Mouse (Mus musculus) frontal cortex, postnatal 10 days (tissue): ENCODE measurements at regions not wholly inside any gene's neighbourhood (a gene's known extent, or its start where the extent isn't known, plus 50 kb on each side); places are given as distances from the start of the nearest gene placed in this dataset.

Experiments
- DNase-seq, 2 experiments: peaks; one replicate each; pipeline ENCODE4 v3.0.0; 2022; ENCODE audit warnings: low spot score in 2 of 2, mixed read lengths in 1 of 2

DNA sequence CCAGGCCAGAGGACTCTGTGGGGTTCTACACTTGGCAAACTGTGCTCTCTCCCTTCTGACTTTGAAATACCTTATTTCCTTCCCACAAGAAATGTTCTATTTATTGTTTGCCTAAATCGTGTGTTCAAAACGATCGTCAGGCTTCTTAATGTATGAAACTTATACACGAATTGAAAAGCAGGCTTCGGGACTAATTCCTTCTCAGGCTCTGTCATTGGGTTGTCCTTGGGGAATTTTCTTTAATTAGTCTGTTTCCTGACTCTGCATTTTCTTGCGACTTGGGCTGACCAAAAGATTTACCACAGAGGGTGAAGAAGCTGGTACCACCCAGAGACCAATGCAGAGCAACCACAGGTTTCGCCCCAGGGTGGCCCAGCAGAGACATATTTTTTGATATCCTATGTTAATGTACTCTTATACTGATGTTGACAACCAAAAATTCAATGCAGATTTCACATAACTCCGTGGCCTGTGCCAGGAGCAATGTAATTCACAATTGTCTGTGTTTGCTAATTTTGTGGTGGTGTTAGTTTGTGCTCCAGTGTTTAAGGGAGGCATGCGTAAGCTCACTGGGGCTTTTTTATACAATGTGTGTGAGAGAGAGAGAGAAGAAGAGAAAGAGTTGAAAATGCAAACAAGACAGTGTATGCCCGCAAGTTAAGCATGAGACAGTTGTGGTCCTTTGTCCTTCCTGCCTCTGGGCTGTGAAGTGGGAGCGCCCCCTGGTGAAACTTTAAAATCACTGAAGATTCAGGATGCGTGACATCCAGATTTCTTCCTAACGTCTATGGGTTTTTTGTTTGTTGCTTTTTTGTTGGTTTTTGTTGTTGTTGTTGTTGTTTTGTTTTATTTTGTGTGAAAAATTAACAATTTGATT is 452.7 kb downstream of the Sox2 start:
- DNase-seq: peak; percentile 48 to 68

DNA sequence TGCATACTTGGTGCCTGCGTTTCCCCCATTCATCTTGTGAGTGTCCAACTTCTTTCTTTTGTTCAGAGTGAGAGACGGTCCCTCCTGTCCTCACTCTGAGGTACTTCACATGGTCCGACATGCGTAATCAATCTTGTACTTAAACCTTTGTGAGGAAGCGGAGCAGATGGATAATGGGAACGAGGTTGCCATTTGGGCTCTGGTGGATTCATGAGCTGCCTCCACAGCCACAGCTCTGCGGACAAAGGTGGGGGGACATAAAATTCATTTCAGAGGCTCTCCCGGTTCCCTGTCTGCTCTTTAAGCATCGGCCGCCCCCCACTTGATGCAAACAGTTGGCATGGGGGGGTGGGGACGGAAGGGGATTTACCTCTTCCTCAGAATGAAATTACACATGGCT is 454.7 kb downstream of the Sox2 start:
- DNase-seq: no peak

DNA sequence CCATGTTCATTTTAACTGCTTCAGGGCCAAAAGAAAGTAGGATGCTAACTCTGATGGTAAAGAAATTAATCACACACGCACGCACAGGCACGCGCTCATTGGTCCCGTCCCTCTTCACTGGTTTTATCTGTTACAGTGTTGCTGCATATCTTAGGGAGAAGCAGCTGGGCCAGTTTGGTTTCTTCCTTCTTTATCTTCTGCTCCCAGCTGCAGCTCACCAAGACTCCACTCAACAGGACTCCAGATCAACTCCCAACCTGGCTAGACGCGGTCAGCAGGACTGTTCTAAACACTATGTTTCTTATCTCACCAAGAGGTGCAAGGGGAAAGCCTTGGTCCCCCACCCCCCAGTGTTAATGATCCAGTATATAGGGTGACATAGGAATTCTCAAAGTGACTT is 455.9 kb downstream of the Sox2 start:
- no peak for DNase-seq

DNA sequence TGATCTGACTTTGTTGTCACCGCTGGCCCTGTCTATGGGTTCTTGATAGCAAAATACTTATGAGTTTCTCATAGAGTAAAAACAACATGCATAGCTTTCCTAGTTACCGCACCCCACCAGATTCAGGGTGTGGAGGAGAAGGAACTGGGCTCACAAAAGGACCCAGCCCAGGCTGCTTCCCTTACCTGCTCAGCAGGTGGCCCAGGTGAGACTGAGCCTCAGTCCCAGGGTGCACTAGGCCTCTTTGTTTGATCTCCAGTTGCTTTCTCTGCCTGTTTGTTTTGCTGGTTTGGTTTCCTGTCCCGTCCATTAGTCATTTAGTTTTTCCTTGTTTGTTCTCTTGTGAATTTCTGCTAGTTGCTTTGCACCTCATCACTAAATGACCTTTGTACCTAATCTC is 483.3 kb downstream of the Sox2 start:
- DNase-seq: no peak

DNA sequence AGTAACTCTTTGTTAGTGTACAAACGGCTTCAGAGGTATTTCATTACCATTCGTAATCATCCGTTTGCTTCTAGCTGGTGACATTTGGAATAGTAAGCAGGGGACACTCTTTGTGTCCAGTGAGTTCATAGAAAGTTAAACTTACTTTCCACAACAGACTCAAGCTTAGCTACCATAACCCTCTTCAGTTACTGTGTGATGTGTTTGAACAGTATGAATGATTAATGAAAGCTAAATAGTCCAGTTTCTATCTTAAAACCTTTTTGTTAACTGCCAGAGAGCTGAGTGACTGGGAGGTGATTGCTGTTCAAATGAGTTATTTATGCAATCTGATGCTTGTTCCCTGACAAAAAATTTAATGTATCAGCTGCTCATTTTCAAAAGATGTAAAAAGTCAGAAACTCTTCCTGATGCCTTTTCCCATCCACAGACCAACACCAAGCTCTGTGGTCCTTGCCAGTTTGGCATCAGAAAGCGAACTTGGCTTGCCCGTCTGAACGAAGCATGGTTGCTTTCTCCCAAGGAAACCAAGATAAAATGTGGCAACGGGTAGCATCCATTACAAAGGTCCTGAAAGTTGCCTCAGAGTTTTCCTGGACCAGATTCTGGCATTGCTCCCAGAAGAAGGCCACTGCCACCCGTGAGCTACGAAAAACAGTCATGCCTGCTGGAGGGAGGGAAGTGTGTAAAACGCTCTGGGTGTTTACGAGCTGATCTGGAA is 491.5 kb downstream of the Sox2 start:
- DNase-seq: peak; percentile 25 to 32

DNA sequence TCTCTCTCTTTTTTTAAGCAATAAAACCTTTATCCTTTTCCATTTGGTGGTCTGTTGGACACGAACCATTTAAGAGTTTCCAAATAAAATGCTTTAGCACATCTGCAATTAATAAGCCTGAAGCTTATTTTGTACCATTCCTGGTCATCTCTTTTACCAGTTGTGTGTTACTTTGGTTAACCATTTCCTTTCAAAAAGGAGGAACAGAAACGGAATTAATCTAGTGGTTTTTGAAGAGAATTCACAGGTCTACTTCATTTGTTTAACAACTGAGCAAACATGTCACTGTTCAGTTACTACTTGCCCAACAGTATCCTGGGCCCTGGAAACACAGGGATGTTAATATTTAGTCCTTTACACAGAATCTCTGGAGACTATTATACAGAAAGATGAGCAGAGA is 492.5 kb downstream of the Sox2 start:
- DNase-seq: no peak

DNA sequence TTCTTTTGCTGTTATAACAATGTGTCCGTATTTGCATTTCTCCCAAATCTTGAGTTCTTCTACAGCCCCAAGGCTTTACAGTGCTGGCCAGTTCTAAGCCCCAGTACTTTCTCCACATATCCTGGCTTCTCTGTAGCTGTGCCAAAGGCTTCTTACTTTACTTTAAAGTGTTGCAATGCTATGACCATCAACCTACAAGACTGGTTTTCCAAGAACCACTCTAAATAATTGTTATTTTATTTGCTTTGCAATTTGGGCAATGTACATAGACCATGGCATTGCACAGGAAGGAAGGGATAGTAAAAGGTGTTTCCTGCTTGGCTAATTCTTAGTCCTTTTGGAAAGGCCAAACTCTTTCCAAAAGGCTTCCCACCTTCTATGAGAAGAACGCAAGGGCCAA is 495.4 kb downstream of the Sox2 start:
- no peak for DNase-seq

DNA sequence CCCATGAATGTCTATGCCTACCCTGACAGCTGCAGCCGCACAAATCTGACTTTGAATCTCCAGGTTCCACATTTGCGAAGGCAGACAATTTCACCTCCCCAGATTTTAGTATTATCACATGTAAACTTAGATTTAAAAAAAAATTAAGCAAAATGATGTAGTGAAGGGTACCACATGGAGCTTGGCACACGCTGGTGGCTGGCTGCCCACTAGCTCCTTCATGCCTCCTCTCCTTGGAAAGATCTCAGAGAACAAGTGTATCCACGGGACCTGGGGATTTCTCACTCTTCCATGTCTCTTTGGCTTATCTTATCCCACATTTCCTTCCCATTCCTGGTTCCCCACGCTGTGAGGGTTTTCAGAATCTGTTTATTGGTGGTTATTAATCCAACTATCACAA is 496.5 kb downstream of the Sox2 start:
- DNase-seq: no peak

DNA sequence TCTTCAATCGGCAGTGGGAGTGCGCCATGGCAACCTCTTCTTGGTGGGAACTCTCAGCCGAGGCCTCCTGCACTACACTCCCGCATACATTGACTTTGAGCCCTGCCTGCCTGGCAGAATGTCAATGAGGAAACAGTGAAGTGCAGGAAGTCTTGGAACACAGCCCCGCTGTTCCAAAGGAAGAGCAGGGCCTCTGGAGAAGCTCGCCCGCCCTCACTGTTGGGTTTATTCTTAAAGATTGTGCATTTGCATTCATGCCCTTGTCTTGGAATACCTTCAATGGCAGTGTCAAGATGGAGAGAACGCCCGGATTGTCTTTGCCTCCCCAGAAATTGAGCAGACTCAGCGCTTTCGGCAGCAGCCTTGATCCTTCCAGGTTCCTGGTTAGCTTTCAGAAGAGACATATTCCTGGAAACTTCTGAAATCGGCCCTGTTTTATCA is 499.1 kb downstream of the Sox2 start:
- peak; percentile 28 to 57 for DNase-seq

DNA sequence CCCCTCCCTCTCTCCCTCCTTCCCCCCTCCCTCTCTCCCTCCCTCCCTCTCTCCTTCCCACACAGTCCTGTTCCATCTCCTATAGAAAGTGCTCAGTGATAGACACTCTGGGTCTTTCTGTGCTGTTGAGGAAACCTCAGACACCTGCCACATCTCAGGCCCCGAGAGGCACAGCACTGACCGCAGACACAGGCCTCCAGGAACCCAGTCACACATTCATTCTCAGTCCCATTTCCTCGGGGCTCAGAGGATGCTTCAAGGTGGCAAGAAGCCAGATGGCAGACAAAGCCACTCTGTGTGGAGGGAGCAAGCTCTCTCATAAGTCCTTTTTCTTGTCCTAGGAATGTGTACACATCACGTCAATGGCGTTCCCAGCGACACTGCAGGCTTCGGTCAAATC is 502.0 kb downstream of the Sox2 start:
- DNase-seq: peak in 1 of 2 experiments; percentile 16

DNA sequence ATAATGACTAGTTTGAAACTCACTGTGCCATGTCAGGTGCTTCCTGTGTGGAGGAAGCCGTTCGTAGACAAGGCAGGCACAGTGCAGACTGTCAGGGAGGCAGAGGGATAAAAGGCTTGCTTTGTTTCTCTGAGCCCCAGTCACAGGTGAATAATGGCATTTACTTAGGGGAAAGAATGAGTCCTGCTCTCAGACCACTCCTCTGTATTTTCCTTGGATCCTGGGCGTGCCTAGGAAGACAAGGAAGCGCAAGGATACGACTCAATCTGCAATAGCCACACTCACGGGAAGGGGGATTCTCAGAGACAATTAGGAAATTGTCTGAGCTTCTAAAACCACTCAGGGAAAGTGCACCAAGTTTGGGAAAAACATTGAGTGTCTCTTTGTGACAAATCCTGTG is 504.1 kb downstream of the Sox2 start:
- DNase-seq: no peak

DNA sequence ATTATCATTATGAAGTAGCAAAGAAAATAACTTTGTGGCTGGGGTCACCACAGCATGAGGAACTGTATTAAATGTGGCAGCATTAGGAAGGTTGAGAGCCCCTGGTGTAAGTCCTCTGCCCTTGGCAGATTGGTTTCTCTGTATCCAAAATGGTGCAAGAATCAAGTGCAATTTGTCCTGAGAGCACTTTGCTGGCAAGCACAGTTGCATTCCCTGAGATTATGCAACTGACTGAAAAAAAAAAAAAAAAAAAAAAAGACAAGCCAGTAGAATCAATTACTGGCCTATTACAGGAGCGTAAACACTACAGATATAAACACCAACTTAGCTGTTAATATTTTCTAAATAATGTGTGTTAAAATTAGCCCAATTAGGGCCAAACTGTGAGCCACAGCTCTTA is 518.5 kb downstream of the Sox2 start:
- DNase-seq: no peak

DNA sequence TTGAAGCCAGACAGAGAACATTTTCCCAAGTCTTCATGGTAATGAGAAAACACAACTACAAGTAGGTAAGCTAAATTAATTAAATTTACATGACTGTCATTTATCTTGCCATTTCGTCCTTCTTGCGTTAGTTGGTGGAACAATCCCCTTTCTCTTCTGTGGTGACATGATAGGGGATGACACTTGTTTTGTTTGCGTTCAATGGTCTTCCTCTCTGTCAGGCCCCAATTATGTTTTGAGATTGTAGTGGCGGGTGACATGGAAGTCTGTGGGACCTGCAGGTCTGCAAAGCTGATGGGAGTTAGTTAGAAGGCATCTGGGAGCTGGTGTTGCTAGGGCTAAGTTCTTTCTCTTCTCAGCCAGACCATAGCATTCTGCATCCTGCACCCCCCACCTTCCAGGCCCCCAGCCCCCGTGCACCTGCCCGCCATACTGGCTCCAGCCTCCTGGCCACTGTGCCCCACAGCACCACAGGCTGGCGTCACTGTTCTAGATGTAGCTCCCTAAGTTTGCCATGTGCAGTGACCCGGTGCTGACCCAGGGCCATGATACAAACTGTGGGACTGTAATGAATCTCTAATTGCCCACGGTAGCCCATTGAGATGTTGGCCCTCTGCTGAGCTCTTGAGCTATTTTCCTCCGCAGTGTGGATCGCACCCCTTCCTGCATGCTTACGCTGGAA is 528.7 kb downstream of the Sox2 start:
- no peak for DNase-seq

DNA sequence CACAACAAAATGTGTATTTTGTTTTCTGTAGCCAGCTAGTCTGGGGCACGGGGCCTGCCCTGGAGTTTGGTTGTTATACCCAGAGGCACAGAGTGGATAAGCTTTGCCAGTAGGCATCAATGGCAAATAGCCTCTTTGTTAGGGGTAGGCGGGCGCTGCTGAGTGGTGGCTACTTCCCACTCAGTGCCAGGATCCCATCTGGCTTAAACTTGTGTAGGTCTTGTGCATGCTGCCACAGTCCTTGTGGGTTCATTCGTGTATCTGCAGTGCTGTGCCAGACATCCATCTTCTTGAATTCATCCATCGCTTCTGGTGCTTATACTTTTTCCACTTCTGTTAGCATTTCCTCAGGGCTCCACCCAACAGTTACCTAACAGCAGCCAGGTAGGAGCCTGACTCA is 545.4 kb upstream of the Atp11b start:
- no peak for DNase-seq

DNA sequence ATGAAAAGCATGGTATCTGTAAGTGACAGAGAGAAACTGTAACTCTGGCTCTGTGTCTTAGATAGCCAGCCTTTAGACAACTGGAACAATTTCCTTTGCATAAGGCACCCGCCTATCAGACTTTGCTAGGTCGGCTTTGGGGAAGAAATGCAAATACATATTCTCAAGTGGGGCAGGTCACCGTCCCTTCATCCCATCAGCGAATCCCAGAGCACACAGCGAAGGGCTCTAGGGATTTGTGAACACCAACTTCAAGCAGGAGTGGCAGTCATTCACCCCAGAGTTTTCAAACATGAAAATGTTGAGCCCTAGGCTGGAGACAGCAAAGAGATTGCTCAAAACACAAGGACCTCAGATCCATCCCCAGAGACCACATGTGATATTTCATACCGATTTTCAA is 534.5 kb upstream of the Atp11b start:
- DNase-seq: no peak

DNA sequence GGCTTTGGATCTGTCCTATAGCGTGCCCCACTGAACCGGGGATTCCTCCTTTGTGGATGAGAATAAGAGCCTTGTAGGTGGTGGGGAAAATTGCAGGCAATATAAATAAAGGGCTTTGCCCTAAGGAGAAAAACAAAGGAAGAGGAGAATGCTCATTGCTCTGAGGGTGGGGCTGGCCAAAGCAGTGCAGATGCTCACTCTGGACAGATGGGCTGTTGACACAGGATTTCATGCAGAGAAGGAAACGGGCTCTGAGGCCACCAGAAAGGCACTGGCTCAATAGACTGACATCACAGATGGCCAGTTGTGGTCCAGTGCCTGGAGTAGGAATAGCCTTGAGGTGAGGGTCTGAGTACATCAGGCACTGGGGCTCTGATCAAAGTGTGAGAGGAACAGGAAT is 532.7 kb upstream of the Atp11b start:
- DNase-seq: no peak

DNA sequence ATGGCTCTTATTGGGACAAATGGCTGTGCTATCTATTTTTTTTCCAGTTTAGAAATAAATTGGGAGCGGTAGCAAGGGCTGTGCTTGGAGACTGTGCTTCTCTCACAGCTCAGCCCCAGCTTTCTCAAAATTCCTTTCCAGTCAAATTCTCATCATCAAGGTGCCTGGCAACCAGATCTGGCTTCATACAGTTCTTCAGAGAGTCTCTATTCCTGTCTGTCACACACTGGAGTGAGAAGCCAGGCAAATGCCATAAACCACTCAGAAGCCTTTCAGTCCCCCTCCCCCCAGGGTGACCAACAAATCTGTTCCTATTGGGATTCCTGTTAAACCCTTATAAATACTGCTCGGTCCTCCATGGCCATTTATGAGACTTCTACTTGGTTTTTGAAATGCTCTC is 531.7 kb upstream of the Atp11b start:
- DNase-seq: no peak

DNA sequence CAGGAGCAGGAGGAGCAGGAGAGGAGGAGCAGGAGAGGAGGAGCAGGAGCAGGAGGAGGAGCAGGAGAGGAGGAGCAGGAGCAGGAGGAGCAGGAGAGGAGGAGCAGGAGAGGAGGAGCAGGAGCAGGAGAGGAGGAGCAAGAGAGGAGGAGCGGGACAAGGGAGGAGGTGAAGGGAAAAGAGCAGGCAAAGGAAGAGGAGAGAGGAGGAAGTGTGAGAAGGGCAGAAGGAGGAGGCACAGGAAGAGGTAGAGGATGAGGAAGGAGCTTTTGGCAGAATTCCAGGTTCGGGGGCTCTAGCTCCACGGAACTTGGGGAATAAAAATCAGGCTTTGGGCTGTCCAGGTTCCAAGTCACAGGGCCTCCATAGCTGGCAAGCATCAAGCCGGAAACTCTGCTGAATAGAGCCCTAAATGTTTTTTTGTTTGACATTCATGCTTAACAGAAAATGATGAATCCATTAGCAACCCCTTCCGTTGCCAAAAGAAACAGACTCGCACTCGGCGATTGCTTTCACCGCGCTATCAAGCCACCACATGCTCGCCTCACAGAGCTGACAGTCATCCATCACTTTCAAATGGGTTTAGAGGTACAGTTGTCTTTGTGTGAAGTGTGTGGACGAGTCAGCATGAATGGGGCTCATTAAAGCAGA is 528.7 kb upstream of the Atp11b start:
- peak; percentile 11 to 20 for DNase-seq

DNA sequence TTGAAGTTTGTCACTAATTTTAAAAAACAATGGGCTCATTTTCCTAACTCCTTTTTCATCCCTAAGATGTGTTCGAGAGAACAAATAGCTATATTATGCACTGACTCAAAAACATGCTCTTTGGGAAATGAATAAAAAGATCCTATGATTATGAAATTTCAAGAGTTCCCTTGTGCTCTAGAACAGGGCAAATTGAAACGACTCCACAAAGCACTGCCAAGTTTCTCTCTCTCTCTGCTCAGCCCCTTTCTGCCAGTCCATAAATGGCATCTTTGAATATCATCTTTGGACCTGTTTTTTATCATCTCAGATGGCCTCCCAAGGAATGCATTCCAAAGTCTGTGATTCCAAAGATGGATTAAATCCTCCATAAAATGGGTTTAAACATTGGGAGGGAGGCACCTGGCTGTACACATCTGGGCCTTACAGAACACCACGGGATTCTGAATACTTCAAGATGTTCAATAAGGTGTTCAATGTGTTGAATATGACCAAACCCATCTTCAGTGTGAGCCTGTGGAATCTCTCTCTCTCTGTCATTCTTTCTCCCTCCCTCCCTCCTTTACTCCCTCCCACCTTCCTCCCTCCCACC is 528.0 kb upstream of the Atp11b start:
- DNase-seq: no peak

DNA sequence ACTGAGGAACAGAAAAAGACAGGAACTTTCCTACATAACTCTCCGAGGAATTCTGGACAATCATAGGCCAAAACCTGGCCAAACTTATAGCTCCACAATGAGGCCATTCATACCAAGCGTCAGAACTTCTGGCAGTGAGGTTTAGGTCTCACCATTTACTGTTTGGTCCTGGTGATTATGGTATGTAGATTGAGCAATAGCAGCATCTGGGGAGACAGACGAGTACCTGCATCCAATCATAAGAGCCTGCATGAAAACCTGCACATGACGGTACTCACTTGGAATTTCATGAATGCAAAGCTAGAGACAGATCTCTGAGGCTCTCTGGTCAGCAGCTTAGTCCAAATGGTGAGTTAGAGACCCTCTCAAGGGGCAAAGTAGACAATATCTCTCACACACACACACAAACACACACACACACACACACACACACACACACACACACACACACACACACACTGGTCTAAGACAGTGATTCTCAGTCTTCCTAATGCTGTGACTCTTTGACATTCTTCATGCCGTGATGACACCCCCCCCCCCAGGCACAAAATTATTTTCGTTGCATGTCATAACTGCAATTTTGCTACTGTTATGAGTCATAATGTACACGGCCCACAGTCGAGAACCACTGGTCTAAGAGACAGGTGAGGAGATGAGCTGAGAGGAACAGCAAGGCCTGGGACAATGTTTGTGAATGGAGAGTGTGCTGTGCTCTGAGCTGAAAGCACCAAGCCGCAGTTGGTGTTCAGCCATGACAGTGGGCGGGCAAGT is 522.6 kb upstream of the Atp11b start:
- no peak for DNase-seq

DNA sequence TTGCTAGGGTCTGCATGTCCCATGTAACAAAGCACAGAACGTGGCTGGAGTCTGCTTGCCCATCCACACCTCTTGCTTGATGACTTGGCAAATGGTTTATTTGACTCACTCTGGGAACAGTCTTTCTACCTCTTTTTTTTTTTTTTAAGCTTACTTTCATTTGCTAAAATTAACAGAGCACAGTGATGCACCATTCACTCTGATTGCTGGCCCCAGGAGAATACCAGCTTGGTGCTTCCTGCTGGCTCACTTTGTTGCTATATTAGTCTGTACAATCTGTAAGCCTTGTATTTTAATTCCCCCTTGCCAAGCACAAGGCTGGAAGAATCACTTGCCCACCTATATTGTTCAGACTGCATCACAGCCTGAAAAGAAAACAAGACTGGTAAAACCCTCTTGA is 521.4 kb upstream of the Atp11b start:
- DNase-seq: no peak
